Mouse (Mus musculus): ENCODE data around the gene Osbpl10.

GRCm38 (mm10) chr9:114933037-114933722, 45.2 kb upstream of the Osbpl10 start:
- TF ChIP-seq GATA1 (IDR thresholded peaks at IDR 0.05; ENCODE audit: low read length): no peak
- TF ChIP-seq TAL1 (IDR thresholded peaks at IDR 0.05; ENCODE audit: low read length): no peak

All from erythroblast, embryonic 14.5 days (primary cell).